Mouse (Mus musculus): ENCODE measurements around the gene Dbndd2. TPM values are rescaled to one million over a fixed set of nuclear protein-coding genes. Genes with fewer than 3 reads are reported as not detected.

Dbndd2 gene
- polyA plus RNA-seq (2014; fragmentation: Illumina TruSeq; extraction: RNeasy Lipid Tissue Mini Kit (QIAGEN cat#74804); ENCODE audit: low read depth, low replicate concordance) = 23.8 TPM

GRCm38 (mm10) chr2:164485681-164486257, at the start of gene Dbndd2:
Dbndd2 (plus strand) TSS chr2:164486106.

GRCm38 (mm10) chr2:164443460-164444000, 42.4 kb upstream of the Dbndd2 start, which contains the start of gene Sdc4:
Sdc4 (minus strand) TSS chr2:164443887.

DNA sequence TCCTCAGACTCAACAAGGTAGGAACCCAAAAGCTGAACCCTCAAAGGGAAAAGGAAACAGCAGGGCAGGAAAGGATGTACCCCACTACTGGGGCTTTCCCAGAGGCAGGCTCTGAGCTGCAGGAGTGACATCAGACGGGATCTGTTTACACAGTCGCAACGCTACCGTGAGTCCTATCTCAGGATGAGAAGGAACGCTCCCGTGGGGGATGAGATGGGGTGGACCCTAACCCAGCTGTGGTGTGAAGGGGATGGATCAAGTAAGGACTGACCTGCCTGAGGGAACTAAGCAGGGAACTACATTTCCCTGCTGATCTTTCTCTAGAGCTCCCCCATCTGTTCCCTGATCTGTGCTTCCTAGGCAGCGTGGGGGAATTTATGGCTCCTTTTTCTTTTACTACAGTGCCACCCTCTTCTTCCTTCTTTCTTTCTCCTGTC, 29.0 kb upstream of the Dbndd2 start, which contains the start of gene Sys1:
Gene Sys1, plus strand, starts transcription at position 101 of the 437 bp plus-strand sequence.

GRCm38 (mm10) chr2:164460745-164461551, 25.0 kb upstream of the Dbndd2 start, which contains the start of gene Gm20458:
Gm20458 (plus strand) TSS chr2:164460967.

GRCm38 (mm10) chr2:164473624-164474023, 12.3 kb upstream of the Dbndd2 start, which contains the start of gene Trp53tg5:
Trp53tg5 (minus strand) TSS chr2:164473724.

GRCm38 (mm10) chr2:164496847-164497690, 11.2 kb downstream of the Dbndd2 start, which contains the start of gene Pigt:
Pigt (plus strand) TSS chr2:164497520.

Other genes with a start within 250 kb of the Dbndd2 start
- not detected for gene Svs2, start 247.6 kb upstream of the Dbndd2 start, polyA plus RNA-seq (2014; fragmentation: Illumina TruSeq; extraction: RNeasy Lipid Tissue Mini Kit (QIAGEN cat#74804); ENCODE audit: low read depth, low replicate concordance)
- not detected for gene Svs3b, start 229.5 kb upstream of the Dbndd2 start, polyA plus RNA-seq (2014; fragmentation: Illumina TruSeq; extraction: RNeasy Lipid Tissue Mini Kit (QIAGEN cat#74804); ENCODE audit: low read depth, low replicate concordance)
- gene Svs4, start 207.6 kb upstream of the Dbndd2 start, polyA plus RNA-seq (2014; fragmentation: Illumina TruSeq; extraction: RNeasy Lipid Tissue Mini Kit (QIAGEN cat#74804); ENCODE audit: low read depth, low replicate concordance) = not detected
- not detected for gene Svs3a, start 196.8 kb upstream of the Dbndd2 start, polyA plus RNA-seq (2014; fragmentation: Illumina TruSeq; extraction: RNeasy Lipid Tissue Mini Kit (QIAGEN cat#74804); ENCODE audit: low read depth, low replicate concordance)
- not detected for gene Svs6, start 169.4 kb upstream of the Dbndd2 start, polyA plus RNA-seq (2014; fragmentation: Illumina TruSeq; extraction: RNeasy Lipid Tissue Mini Kit (QIAGEN cat#74804); ENCODE audit: low read depth, low replicate concordance)
- not detected for gene Svs5, start 153.4 kb upstream of the Dbndd2 start, polyA plus RNA-seq (2014; fragmentation: Illumina TruSeq; extraction: RNeasy Lipid Tissue Mini Kit (QIAGEN cat#74804); ENCODE audit: low read depth, low replicate concordance)
- 0.79 TPM for gene Slpi, start 97.0 kb upstream of the Dbndd2 start, polyA plus RNA-seq (2014; fragmentation: Illumina TruSeq; extraction: RNeasy Lipid Tissue Mini Kit (QIAGEN cat#74804); ENCODE audit: low read depth, low replicate concordance)
- gene Rbpjl, start 83.0 kb upstream of the Dbndd2 start, polyA plus RNA-seq (2014; fragmentation: Illumina TruSeq; extraction: RNeasy Lipid Tissue Mini Kit (QIAGEN cat#74804); ENCODE audit: low read depth, low replicate concordance) = not detected
- 0.47 TPM for gene Matn4, start 80.9 kb upstream of the Dbndd2 start, polyA plus RNA-seq (2014; fragmentation: Illumina TruSeq; extraction: RNeasy Lipid Tissue Mini Kit (QIAGEN cat#74804); ENCODE audit: low read depth, low replicate concordance)
- gene Sdc4, start 42.2 kb upstream of the Dbndd2 start, polyA plus RNA-seq (2014; fragmentation: Illumina TruSeq; extraction: RNeasy Lipid Tissue Mini Kit (QIAGEN cat#74804); ENCODE audit: low read depth, low replicate concordance) = 17.0 TPM
- 24.8 TPM for gene Sys1, start 29.1 kb upstream of the Dbndd2 start, polyA plus RNA-seq (2014; fragmentation: Illumina TruSeq; extraction: RNeasy Lipid Tissue Mini Kit (QIAGEN cat#74804); ENCODE audit: low read depth, low replicate concordance)
- not detected for gene Gm20458, start 25.1 kb upstream of the Dbndd2 start, polyA plus RNA-seq (2014; fragmentation: Illumina TruSeq; extraction: RNeasy Lipid Tissue Mini Kit (QIAGEN cat#74804); ENCODE audit: low read depth, low replicate concordance)
- gene Trp53tg5, start 12.4 kb upstream of the Dbndd2 start, polyA plus RNA-seq (2014; fragmentation: Illumina TruSeq; extraction: RNeasy Lipid Tissue Mini Kit (QIAGEN cat#74804); ENCODE audit: low read depth, low replicate concordance) = not detected
- gene Pigt, start 11.4 kb downstream of the Dbndd2 start, polyA plus RNA-seq (2014; fragmentation: Illumina TruSeq; extraction: RNeasy Lipid Tissue Mini Kit (QIAGEN cat#74804); ENCODE audit: low read depth, low replicate concordance) = 27.9 TPM
- 2.3 TPM for gene Wfdc2, start 76.3 kb downstream of the Dbndd2 start, polyA plus RNA-seq (2014; fragmentation: Illumina TruSeq; extraction: RNeasy Lipid Tissue Mini Kit (QIAGEN cat#74804); ENCODE audit: low read depth, low replicate concordance)
- gene Spint3, start 87.4 kb downstream of the Dbndd2 start, polyA plus RNA-seq (2014; fragmentation: Illumina TruSeq; extraction: RNeasy Lipid Tissue Mini Kit (QIAGEN cat#74804); ENCODE audit: low read depth, low replicate concordance) = not detected
- gene Wfdc6a, start 99.3 kb downstream of the Dbndd2 start, polyA plus RNA-seq (2014; fragmentation: Illumina TruSeq; extraction: RNeasy Lipid Tissue Mini Kit (QIAGEN cat#74804); ENCODE audit: low read depth, low replicate concordance) = not detected
- gene Eppin, start 107.5 kb downstream of the Dbndd2 start, polyA plus RNA-seq (2014; fragmentation: Illumina TruSeq; extraction: RNeasy Lipid Tissue Mini Kit (QIAGEN cat#74804); ENCODE audit: low read depth, low replicate concordance) = not detected
- gene Wfdc6b, start 127.4 kb downstream of the Dbndd2 start, polyA plus RNA-seq (2014; fragmentation: Illumina TruSeq; extraction: RNeasy Lipid Tissue Mini Kit (QIAGEN cat#74804); ENCODE audit: low read depth, low replicate concordance) = not detected
- not detected for gene Wfdc8, start 127.5 kb downstream of the Dbndd2 start, polyA plus RNA-seq (2014; fragmentation: Illumina TruSeq; extraction: RNeasy Lipid Tissue Mini Kit (QIAGEN cat#74804); ENCODE audit: low read depth, low replicate concordance)
- not detected for gene Wfdc16, start 152.7 kb downstream of the Dbndd2 start, polyA plus RNA-seq (2014; fragmentation: Illumina TruSeq; extraction: RNeasy Lipid Tissue Mini Kit (QIAGEN cat#74804); ENCODE audit: low read depth, low replicate concordance)
- not detected for gene Wfdc10, start 169.9 kb downstream of the Dbndd2 start, polyA plus RNA-seq (2014; fragmentation: Illumina TruSeq; extraction: RNeasy Lipid Tissue Mini Kit (QIAGEN cat#74804); ENCODE audit: low read depth, low replicate concordance)
- gene Wfdc9, start 170.5 kb downstream of the Dbndd2 start, polyA plus RNA-seq (2014; fragmentation: Illumina TruSeq; extraction: RNeasy Lipid Tissue Mini Kit (QIAGEN cat#74804); ENCODE audit: low read depth, low replicate concordance) = not detected
- gene Wfdc11, start 188.0 kb downstream of the Dbndd2 start, polyA plus RNA-seq (2014; fragmentation: Illumina TruSeq; extraction: RNeasy Lipid Tissue Mini Kit (QIAGEN cat#74804); ENCODE audit: low read depth, low replicate concordance) = not detected
- gene Wfdc13, start 199.0 kb downstream of the Dbndd2 start, polyA plus RNA-seq (2014; fragmentation: Illumina TruSeq; extraction: RNeasy Lipid Tissue Mini Kit (QIAGEN cat#74804); ENCODE audit: low read depth, low replicate concordance) = not detected
- gene Spint4, start 212.4 kb downstream of the Dbndd2 start, polyA plus RNA-seq (2014; fragmentation: Illumina TruSeq; extraction: RNeasy Lipid Tissue Mini Kit (QIAGEN cat#74804); ENCODE audit: low read depth, low replicate concordance) = not detected
- gene Spint5, start 229.2 kb downstream of the Dbndd2 start, polyA plus RNA-seq (2014; fragmentation: Illumina TruSeq; extraction: RNeasy Lipid Tissue Mini Kit (QIAGEN cat#74804); ENCODE audit: low read depth, low replicate concordance) = not detected

Measured in heart, adult 10 weeks (tissue).